Mouse (Mus musculus) neural tube, embryonic 11.5 days (tissue): ENCODE results near the gene Hsd17b2. TPM values are rescaled to one million over a fixed set of nuclear protein-coding genes. Genes with fewer than 3 reads are reported as not detected.

Experiments
- ATAC-seq: fragments of 200-750 bp; cut with Nextera tagmentation; 2 replicates; pipeline ENCODE4 v1.8.0; 2017; ENCODE audit warnings: moderate number of reproducible peaks, mild to moderate bottlenecking, moderate TSS enrichment, moderate library complexity; ENCODE audit not compliant: insufficient read depth, low FRiP score, low TSS enrichment
- DNase-seq: peaks from one replicate; pipeline ENCODE4 v3.0.0-alpha.2; 2015; ENCODE audit warnings: low spot score
- H3K27ac ChIP-seq: fragments of 300-500 bp; sonication (generic); 2 replicates; pipeline ENCODE4 v1.5.1; 2014; ENCODE audit warnings: low read depth, mild to moderate bottlenecking, low read length
- H3K27me3 ChIP-seq: fragments of 300-500 bp; sonication (generic); 2 replicates; pipeline ENCODE4 v1.6.1; 2014; ENCODE audit warnings: mild to moderate bottlenecking, low read length, mixed read lengths; ENCODE audit not compliant: control insufficient read depth, insufficient read depth
- H3K36me3 ChIP-seq: fragments of 300-500 bp; sonication (generic); 2 replicates; pipeline ENCODE4 v1.6.1; 2014; ENCODE audit warnings: mild to moderate bottlenecking, low read length, moderate library complexity, mixed read lengths; ENCODE audit not compliant: control insufficient read depth, insufficient read depth
- H3K4me1 ChIP-seq: fragments of 300-500 bp; sonication (generic); 2 replicates; pipeline ENCODE4 v1.6.1; 2014; ENCODE audit warnings: low read length, mixed read lengths; ENCODE audit not compliant: control insufficient read depth, insufficient read depth
- H3K4me2 ChIP-seq: fragments of 300-500 bp; sonication (generic); 2 replicates; pipeline ENCODE4 v1.6.1; 2014; ENCODE audit warnings: low read depth, mild to moderate bottlenecking, moderate library complexity
- H3K4me3 ChIP-seq: fragments of 300-500 bp; sonication (generic); 2 replicates; pipeline ENCODE4 v1.5.1; 2014; ENCODE audit warnings: low read depth, low read length
- H3K9ac ChIP-seq: fragments of 300-500 bp; sonication (generic); 2 replicates; pipeline ENCODE4 v1.6.1; 2014; ENCODE audit warnings: mild to moderate bottlenecking, low read length
- H3K9me3 ChIP-seq: fragments of 300-500 bp; sonication (generic); 2 replicates; pipeline ENCODE4 v1.6.1; 2016; ENCODE audit warnings: low read length; ENCODE audit not compliant: control insufficient read depth
- WGBS: fragments of 180-500 bp; shearing (Covaris S2); extraction: QIAGEN DNeasy Blood & Tissue Kit; methylation state at CpG from one replicate; pipeline ENCODE4 v1.1.7; 2014; 5-methylcytosine and 5-hydroxymethylcytosine counted together
- polyA plus RNA-seq: library from polyadenylated mRNA; unstranded; fragments of >200 nt; fragmentation: Nextera tagmentation; extraction: Ambion mirVana; gene quantifications from 2 replicates; pipeline ENCODE4 v1.2.1, GENCODE M21; 2014

The Hsd17b2 gene
- polyA plus RNA-seq, 1 experiment from 2014 or later: not detected

DNA sequence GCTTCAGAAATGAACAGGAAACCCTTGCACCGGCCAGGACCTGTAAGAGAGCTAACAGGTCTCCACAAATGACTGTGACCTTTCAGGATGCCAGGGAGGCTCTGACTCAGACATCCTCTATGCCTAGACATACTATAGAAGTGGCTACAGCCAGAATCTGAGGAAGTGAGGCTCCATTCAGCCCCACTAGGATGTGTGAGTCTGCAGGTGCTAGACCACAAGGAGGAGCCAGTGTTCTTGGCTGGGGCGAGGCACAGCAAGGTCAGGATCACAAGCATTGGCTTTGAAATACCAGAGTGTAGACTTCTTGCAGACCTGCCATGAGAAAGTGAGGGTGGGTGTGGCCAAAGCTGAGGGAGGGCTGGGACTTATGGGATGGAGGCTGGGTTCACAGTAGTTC, 70.9 kb downstream of the Hsd17b2 start:
- 44% methylated on average over 2 of the region's 2 CpGs for WGBS
- no peak overlapping the region for H3K4me2 ChIP-seq

GRCm38 (mm10) chr8:117775626-117776025, 73.9 kb downstream of the Hsd17b2 start:
- H3K27ac ChIP-seq: no peak overlapping the region
- 41% methylated on average over 10 of the region's 10 CpGs for WGBS
- H3K4me3 ChIP-seq: no peak overlapping the region
- H3K9ac ChIP-seq: no peak overlapping the region
- ATAC-seq: no peak
- no peaks in the 10 kb centered on the region for H3K9me3 ChIP-seq
- H3K4me1 ChIP-seq: no peaks in the 10 kb centered on the region
- no peaks in the 10 kb centered on the region for H3K27me3 ChIP-seq
- DNase-seq: no peak
- no peak overlapping the region for H3K4me2 ChIP-seq
- H3K36me3 ChIP-seq: no peaks in the 10 kb centered on the region

More for the DNA sequence above, 70.9 kb downstream of the Hsd17b2 start:
- DNase-seq: no peak
- Histone ChIP-seq H3K4me3 (no peak overlapping the region), H3K9me3 (no peaks in the 10 kb centered on the region), H3K4me1 (no peaks in the 10 kb centered on the region), H3K27me3 (no peaks in the 10 kb centered on the region), H3K36me3 (no peaks in the 10 kb centered on the region), H3K9ac (no peak overlapping the region), H3K27ac (no peak overlapping the region)
- no peak for ATAC-seq

DNA sequence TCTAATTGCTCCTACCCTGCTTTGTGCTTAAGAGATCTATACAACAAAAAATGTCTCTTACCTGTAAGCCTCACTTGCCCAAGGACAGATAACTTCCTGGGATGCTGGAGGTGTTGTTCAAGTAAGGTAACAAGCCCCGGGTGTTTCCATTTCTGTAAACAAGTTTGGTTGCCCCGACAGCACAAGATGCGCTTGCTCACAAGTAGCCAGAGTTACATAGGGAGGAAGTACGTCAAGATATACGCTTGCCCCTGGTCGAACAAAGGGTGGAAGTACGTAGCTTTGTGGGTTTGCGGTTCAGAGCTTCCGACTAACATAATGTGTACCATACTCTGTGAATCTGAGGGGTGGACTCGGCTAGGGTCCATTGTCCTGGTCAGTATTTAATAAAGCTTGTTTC, 74.4 kb downstream of the Hsd17b2 start:
- WGBS: 88% methylated on average over 10 of the region's 10 CpGs
- H3K9ac ChIP-seq: no peak overlapping the region
- H3K4me1 ChIP-seq: no peaks in the 10 kb centered on the region
- no peaks in the 10 kb centered on the region for H3K9me3 ChIP-seq
- no peak overlapping the region for H3K4me2 ChIP-seq
- no peak overlapping the region for H3K27ac ChIP-seq
- DNase-seq: no peak
- no peak overlapping the region for H3K4me3 ChIP-seq
- no peak for ATAC-seq
- no peaks in the 10 kb centered on the region for H3K36me3 ChIP-seq
- no peaks in the 10 kb centered on the region for H3K27me3 ChIP-seq

DNA sequence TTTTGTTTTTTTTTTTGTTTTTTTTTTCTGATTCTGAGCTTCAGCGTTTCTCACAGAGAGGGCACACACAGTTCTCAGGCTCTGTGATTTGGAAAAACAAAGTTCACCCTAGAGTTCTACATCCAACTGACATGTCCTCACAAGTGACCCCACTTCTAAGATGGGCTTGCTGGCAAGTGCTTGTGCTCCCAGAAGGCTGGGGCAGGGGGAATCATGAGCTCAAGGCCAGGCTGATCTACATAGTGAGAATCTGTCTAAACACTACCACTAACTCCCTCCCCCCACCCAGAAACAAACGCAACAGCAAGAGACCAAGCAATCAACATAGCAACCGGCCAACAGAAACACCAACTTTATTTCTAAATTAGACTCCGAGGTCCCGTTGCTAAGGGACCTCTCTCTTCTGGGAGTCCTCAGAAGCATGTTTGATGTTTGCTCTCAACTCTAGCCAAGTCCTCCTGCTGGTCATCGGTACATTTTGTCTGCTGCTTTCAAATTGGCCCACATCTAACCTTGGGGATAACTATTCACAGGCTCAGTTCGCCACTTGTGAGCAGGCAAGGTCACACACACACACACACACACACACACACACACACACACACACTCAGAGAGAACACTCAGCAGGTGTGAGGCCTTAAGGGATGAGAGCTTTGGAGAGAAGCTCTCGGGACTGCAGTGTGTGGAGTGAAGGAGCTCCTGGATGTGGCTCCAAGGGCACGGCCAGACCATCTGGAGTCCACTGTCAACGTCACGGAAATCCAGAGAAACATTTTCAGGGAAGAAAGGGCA, 77.0 kb downstream of the Hsd17b2 start:
- Histone ChIP-seq H3K4me2 (no peak overlapping the region), H3K4me3 (no peak overlapping the region), H3K9me3 (no peaks in the 10 kb centered on the region), H3K4me1 (no peaks in the 10 kb centered on the region), H3K27ac (no peak overlapping the region), H3K36me3 (no peaks in the 10 kb centered on the region), H3K27me3 (no peaks in the 10 kb centered on the region), H3K9ac (no peak overlapping the region)
- 78% methylated on average over 11 of the region's 11 CpGs for WGBS
- DNase-seq: no peak
- no peak for ATAC-seq

- H3K27me3 ChIP-seq: no peaks in the 10 kb centered on the region
- no peaks in the 10 kb centered on the region for H3K36me3 ChIP-seq
- DNase-seq (no peak), ATAC-seq (no peak)
- no peak overlapping the region for H3K9ac ChIP-seq
- WGBS: 91% methylated on average over 6 of the region's 6 CpGs
- no peak overlapping the region for H3K27ac ChIP-seq
- no peak overlapping the region for H3K4me2 ChIP-seq
- no peaks in the 10 kb centered on the region for H3K9me3 ChIP-seq
- no peak overlapping the region for H3K4me3 ChIP-seq
- no peaks in the 10 kb centered on the region for H3K4me1 ChIP-seq
These were observed 77.6 kb downstream of the Hsd17b2 start for GRCm38 (mm10) chr8:117779344-117779743.

DNA sequence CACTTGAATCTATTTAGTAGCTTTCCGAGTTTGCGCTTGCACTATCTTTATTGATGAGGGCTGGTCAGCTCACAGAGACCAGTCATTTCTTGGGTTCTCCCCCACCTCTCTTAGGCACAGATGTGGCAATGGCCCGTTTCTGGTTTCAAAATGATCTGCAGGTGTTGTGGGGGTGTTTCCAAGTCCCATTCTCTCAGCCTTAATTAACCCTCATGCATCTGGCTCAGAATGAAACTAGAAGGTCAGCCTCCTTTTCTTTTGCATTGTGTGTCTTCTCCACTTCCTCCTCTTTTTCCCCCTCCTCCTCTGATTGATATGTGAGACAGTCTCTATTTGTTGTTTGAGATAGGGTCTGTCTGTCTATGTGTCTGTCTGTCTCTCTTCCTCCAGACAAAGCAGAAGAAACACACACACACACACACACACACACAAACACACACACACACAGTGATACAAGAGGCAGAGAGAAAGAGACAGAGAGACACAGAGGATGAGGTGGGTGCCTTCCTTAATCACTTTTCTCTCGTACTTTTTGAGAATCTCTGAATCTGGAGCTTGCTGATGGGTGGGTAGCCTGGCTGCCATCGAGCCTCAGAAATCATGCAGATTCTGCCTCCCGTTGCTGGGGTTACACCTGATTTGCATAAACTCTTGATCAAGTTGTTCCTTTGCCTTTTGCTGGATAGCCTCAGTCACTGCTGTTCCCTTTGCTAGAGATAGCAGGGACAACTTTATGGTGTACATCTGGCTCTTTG, 79.8 kb downstream of the Hsd17b2 start:
- no peak overlapping the region for H3K4me3 ChIP-seq
- WGBS: 66% methylated on average over 6 of the region's 6 CpGs
- no peaks in the 10 kb centered on the region for H3K4me1 ChIP-seq
- no peaks in the 10 kb centered on the region for H3K27me3 ChIP-seq
- H3K36me3 ChIP-seq: no peaks in the 10 kb centered on the region
- no peak overlapping the region for H3K4me2 ChIP-seq
- ATAC-seq (no peak), DNase-seq (no peak)
- no peaks in the 10 kb centered on the region for H3K9me3 ChIP-seq
- H3K27ac ChIP-seq: no peak overlapping the region
- H3K9ac ChIP-seq: no peak overlapping the region

GRCm38 (mm10) chr8:117783021-117783420, 81.3 kb downstream of the Hsd17b2 start:
- no peak for ATAC-seq
- Histone ChIP-seq H3K27me3 (no peaks in the 10 kb centered on the region), H3K4me3 (no peak overlapping the region), H3K9me3 (peaks cover 4% of the 10 kb centered on the region; the same call in 1 of the 2 replicates), H3K4me2 (no peak overlapping the region), H3K27ac (no peak overlapping the region), H3K9ac (no peak overlapping the region), H3K4me1 (no peaks in the 10 kb centered on the region), H3K36me3 (peaks cover 4% of the 10 kb centered on the region)
- WGBS: 96% methylated on average over 7 of the region's 7 CpGs
- no peak for DNase-seq

DNA sequence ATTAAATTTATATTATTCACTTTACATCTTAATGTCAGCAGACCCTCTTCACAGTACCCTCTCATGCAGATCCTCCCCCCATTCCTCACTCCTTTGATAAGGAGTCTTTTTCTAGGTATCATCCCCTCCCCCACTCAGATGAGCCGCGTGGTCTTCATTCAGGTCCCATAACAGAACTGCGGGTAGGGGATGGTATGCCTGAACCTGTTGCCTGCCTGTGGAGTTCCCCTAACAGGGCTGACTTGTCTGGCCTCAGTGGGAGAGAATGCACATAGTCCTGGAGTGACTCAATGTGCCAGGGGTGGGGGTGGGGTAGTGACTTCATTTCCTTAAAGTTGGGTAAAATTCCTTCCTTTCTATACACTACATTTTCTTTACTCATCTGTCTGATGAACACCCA, 84.7 kb downstream of the Hsd17b2 start:
- peaks cover 4% of the 10 kb centered on the region; the same call in 1 of the 2 replicates for H3K9me3 ChIP-seq
- no peak for DNase-seq
- 92% methylated on average over 3 of the region's 3 CpGs for WGBS
- no peaks in the 10 kb centered on the region for H3K4me1 ChIP-seq
- H3K4me3 ChIP-seq: no peak overlapping the region
- ATAC-seq: no peak
- no peak overlapping the region for H3K9ac ChIP-seq
- no peak overlapping the region for H3K4me2 ChIP-seq
- no peak overlapping the region for H3K27ac ChIP-seq
- peaks cover 10% of the 10 kb centered on the region for H3K36me3 ChIP-seq
- no peaks in the 10 kb centered on the region for H3K27me3 ChIP-seq
